Mouse (Mus musculus) midbrain, embryonic 10.5 days (tissue): Measurements from ENCODE around the gene Exog. TPM values are rescaled to one million over a fixed set of nuclear protein-coding genes. Genes with fewer than 3 reads are reported as not detected.

ENCODE experiments used
- DNase-seq: peaks from one replicate; pipeline ENCODE4 v3.0.0-alpha.2; 2017; ENCODE audit warnings: low spot score
- H3K27ac ChIP-seq: fragments of 300-500 bp; sonication (generic); replicated peaks from 2 replicates; pipeline ENCODE4 v1.5.1; 2016; ENCODE audit warnings: mild to moderate bottlenecking
- H3K27me3 ChIP-seq: fragments of 300-500 bp; sonication (generic); 2 replicates; pipeline ENCODE4 v1.6.1; 2016; ENCODE audit warnings: low read depth, mild to moderate bottlenecking; ENCODE audit not compliant: poor library complexity, severe bottlenecking
- H3K36me3 ChIP-seq: fragments of 300-500 bp; sonication (generic); 2 replicates; pipeline ENCODE4 v1.6.1; 2016; ENCODE audit warnings: mild to moderate bottlenecking, moderate library complexity
- H3K4me1 ChIP-seq: fragments of 300-500 bp; sonication (generic); 2 replicates; pipeline ENCODE4 v1.6.1; 2016
- H3K4me3 ChIP-seq: fragments of 300-500 bp; sonication (generic); 2 replicates; pipeline ENCODE4 v1.5.1; 2016; ENCODE audit warnings: mild to moderate bottlenecking, moderate library complexity
- H3K9me3 ChIP-seq: fragments of 300-500 bp; sonication (generic); replicated peaks from 2 replicates; pipeline ENCODE4 v1.6.1; 2016; ENCODE audit warnings: mild to moderate bottlenecking
- WGBS: fragments of 180-500 bp; shearing (Covaris S2); methylation state at CpG from one replicate; pipeline ENCODE4 v1.1.7; 2016; 5-methylcytosine and 5-hydroxymethylcytosine counted together
- polyA plus RNA-seq: library from polyadenylated mRNA; unstranded; fragments of >200 nt; fragmentation: Nextera tagmentation; extraction: Ambion mirVana; gene quantifications from 2 replicates; pipeline ENCODE4 v1.2.1, GENCODE M21; 2016

Gene Exog
- polyA plus RNA-seq, 1 experiment from 2014 or later = 36.5 TPM

DNA sequence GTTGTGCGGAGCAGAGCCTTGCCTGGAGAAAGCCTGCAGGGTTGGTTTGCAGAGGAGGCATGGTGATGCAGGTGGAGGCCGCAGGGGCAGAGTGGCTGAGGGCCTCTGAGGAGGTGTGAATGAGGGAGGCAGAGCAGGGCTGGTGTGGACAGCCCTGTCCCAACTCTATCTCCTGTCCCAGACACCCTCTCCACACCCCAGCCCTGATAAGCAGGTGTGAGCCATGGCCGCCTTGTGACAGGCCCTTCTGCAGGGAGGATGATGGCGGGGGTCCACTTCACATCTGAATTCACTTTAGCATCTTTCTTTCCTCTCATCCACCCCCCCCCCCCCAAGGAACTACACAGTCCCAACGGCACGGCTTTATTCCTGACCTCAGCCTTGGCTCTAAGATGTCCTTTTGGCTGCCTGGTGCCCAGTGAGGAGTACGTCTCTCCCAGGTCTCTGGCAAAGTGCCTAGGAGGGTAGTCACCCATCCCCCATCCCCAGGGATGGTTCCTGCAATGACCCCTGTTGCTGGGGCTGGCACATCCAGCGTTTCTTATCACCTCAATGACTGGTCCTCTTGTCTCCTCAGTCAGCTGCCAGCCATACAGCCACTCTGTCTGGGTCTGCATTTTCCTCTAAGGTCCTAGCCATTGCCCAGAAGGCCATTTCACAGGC lies 25.1 kb downstream of the Exog start:
- peaks cover 46% of the 10 kb centered on the region for H3K36me3 ChIP-seq
- 90% methylated on average over 8 of the region's 8 CpGs for WGBS

DNA sequence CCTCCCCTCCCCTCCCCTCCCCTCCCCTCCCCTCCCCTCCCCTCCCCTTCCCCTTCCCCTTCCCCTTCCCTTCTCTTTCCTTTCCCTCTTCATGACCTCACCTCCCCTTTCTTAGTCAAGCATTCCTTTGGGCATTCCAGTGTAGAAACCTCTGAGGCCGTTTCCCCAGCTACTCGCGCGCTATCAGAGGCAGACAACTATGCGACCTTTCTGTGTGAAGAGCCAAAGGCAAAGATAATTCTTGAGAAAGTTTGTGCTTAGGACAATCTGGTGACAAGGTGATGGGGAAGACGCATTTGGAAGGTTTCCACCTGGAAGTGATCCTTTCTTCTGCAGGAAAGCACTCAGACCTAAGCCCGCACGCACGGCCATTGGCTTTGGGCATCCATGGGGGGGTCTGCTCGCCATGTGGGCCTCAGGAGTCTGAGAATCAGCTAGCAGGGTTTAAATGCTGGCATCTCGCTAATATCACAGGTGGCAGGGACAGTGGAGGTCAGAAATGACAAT lies 27.7 kb downstream of the Exog start:
- 80% methylated on average over 11 of the region's 11 CpGs for WGBS
- H3K9me3 ChIP-seq = no peaks in the 10 kb centered on the region
- H3K4me3 ChIP-seq = no peak overlapping the region
- H3K27me3 ChIP-seq = peaks cover 12% of the 10 kb centered on the region
- no peak for DNase-seq
- peaks cover 21% of the 10 kb centered on the region for H3K36me3 ChIP-seq
- H3K27ac ChIP-seq = no peak overlapping the region
- H3K4me1 ChIP-seq = peaks cover 27% of the 10 kb centered on the region

More for the DNA sequence above, 25.1 kb downstream of the Exog start:
- Histone ChIP-seq H3K9me3 (no peaks in the 10 kb centered on the region), H3K4me3 (no peak overlapping the region), H3K4me1 (peaks cover 26% of the 10 kb centered on the region), H3K27ac (no peak overlapping the region), H3K27me3 (no peaks in the 10 kb centered on the region)
- no peak for DNase-seq

DNA sequence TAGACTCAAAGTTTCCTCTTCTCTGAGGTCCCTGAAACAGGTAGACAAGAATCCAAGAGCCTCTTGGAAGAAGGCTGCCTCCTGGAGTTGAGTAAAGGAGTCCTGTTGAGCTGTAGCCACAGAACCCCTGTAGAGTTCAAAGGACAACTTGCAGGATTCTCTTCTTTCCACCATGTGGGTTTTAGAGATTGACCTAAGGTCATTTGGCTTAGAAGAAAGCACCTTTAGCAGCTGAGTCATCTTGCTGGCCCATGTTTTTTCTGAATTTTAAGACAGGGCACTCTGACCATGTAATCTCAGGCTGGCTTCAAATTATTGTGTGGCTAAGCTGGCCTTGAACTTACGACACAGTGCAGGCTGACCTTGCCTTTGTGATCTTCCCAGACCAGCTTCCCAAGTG lies 28.3 kb downstream of the Exog start:
- Histone ChIP-seq H3K36me3 (peaks cover 16% of the 10 kb centered on the region), H3K9me3 (no peaks in the 10 kb centered on the region), H3K27ac (no peak overlapping the region), H3K4me3 (no peak overlapping the region), H3K27me3 (peaks cover 13% of the 10 kb centered on the region), H3K4me1 (peaks cover 27% of the 10 kb centered on the region)
- 87% methylated on average over 1 of the region's 1 CpGs for WGBS
- no peak for DNase-seq

DNA sequence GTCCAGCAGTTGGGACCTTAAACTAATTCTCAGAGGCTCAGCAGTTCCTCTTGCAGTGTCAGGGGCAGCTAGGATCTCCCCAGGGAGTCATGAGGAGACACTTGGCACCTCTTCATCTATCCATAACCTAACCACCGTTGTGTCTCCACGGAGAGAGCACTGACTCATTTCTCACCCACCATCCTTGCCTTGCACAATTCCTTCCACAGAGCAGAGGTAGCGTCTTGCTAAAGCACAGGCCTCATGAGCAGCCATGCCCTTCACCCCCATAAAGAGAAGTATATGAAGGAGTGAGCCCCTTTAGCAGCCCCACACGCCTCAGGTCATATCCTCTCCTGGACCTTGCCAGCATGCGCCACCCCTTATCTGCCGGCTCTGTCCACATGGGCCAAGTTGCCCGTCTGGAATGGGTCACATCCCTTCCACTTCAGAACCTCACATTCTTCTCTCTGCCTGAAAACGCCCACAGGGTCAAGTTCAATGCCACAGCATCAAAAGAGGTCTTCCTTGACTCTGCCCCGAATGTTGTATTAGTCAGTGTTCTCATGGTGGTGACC lies 28.9 kb downstream of the Exog start:
- peaks cover 27% of the 10 kb centered on the region for H3K4me1 ChIP-seq
- H3K27ac ChIP-seq = no peak overlapping the region

DNA sequence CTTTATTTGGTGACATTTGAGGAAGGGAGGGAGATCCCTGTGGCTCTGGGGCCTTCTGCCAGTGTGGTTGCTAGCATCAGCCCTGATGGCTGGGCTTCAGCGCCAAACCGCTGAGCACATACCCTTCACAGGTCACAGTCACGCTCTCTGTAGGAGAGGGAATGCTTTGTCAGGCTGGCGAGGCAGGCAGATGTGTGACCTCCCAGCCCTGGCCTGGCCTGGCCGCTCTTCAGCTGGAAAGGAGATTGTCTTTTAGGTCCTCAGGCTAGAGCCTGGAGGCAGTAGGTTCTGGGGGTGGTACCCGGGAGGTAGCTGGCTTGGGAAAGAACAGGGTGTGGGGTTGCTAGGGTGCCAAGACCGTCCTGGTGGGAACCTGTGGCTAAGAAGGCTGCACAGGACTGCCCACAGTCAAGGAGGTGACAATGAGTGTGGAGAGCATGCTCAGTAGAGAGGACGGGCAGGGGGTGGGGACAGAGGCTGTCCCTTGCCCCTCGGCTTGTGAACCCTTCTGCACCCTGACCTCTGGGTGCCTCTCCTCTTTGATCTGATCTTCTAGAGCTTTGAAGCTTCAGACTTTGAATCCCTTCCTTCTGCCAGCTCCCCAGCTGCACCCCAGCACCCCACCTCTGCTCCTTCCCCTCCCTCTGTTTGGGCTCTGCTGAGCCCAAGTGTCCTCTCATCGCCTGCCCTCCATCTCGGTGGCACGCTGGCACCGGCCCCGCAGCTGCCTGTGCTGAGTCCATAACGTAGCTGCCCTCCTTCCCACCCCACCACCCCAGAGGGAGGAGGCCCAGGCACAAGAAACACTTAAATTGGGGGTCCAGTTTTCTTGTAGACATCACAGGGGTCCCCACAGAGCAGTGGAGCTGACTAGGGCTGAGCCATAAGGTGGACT lies 30.2 kb downstream of the Exog start:
- peaks cover 20% of the 10 kb centered on the region for H3K27me3 ChIP-seq
- H3K9me3 ChIP-seq = no peaks in the 10 kb centered on the region
- H3K36me3 ChIP-seq = peaks cover 6% of the 10 kb centered on the region
- H3K4me3 ChIP-seq = no peak overlapping the region
- no peak for DNase-seq
- H3K27ac ChIP-seq = no peak overlapping the region; the same call in 1 of the 2 replicates
- 64% methylated on average over 15 of the region's 15 CpGs for WGBS
- H3K4me1 ChIP-seq = peaks cover 31% of the 10 kb centered on the region

More for the DNA sequence above, 28.9 kb downstream of the Exog start:
- no peaks in the 10 kb centered on the region for H3K9me3 ChIP-seq
- H3K4me3 ChIP-seq = no peak overlapping the region
- peaks cover 12% of the 10 kb centered on the region for H3K36me3 ChIP-seq
- no peak for DNase-seq
- WGBS = 89% methylated on average over 9 of the region's 9 CpGs
- peaks cover 20% of the 10 kb centered on the region for H3K27me3 ChIP-seq

DNA sequence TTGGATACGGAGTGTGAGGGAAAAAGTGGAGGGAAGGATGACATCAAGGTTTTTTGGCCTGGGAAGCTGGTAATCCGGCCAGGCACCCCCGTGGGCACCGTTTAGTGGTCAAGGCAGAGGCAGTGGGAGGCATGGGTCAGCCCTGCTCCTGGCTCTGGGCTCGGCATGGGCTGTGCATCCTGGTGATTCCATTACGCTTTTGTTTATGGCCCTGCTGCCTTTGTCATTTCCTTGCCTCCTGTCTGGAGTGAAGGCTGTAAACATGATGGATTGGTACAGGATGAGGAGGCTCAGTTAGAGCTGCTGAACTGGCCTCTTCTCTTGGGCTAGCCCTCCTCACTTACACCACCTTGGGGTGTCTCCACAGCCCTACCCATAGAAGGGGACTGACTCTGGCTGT lies 33.0 kb downstream of the Exog start:
- 76% methylated on average over 6 of the region's 6 CpGs for WGBS

DNA sequence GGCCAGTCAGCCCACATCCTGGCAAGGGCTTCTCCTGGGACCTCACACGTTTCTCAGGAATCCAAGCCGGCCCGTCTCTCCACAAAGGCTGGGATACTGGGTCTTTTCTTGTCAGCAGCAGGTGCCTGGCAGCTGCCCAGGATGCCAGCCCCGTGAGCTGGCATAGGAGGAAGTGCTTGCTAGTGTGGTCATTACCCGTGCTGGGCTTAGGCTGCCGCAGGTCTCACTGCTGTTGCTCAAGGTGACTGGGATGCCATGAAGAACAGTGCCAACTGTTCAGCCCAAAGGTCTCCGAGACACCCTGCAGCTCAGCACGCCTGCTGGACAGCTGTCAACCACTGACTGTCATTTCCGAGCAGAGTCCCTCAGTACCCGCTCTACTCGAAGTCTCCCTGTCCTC lies 33.6 kb downstream of the Exog start:
- Histone ChIP-seq H3K4me3 (no peak overlapping the region), H3K4me1 (peaks cover 25% of the 10 kb centered on the region), H3K27me3 (peaks cover 30% of the 10 kb centered on the region), H3K36me3 (no peaks in the 10 kb centered on the region), H3K27ac (no peak overlapping the region), H3K9me3 (no peaks in the 10 kb centered on the region)
- 89% methylated on average over 11 of the region's 11 CpGs for WGBS
- no peak for DNase-seq

More for the DNA sequence above, 33.0 kb downstream of the Exog start:
- no peak for DNase-seq
- H3K4me3 ChIP-seq = no peak overlapping the region
- no peaks in the 10 kb centered on the region for H3K36me3 ChIP-seq
- no peaks in the 10 kb centered on the region for H3K9me3 ChIP-seq
- H3K4me1 ChIP-seq = peaks cover 27% of the 10 kb centered on the region
- no peak overlapping the region for H3K27ac ChIP-seq
- H3K27me3 ChIP-seq = peaks cover 27% of the 10 kb centered on the region

DNA sequence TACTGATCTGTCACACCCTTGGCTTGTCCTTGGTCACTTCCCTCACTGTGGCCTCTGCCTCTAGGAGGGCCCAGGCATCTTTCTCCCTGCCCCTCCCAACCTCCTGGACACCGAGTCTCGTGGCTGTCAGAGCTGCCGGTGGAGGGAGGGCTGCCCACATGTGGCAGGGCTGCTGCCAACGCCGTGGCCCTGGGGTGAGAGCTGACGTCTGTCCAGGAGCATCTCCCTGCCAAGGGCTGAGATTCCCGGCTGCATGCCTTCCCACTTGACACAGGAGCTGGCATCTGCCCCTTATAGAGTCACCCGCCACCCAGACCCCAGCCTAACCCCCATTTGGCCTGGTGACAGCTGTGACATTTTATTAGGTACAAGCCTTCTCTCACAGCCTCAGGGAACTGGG lies 34.6 kb downstream of the Exog start:
- peaks cover 27% of the 10 kb centered on the region for H3K4me1 ChIP-seq
- H3K36me3 ChIP-seq = no peaks in the 10 kb centered on the region
- no peak for DNase-seq
- H3K27me3 ChIP-seq = peaks cover 35% of the 10 kb centered on the region
- H3K9me3 ChIP-seq = no peaks in the 10 kb centered on the region
- WGBS = 77% methylated on average over 8 of the region's 8 CpGs
- no peak overlapping the region for H3K4me3 ChIP-seq
- no peak overlapping the region for H3K27ac ChIP-seq

DNA sequence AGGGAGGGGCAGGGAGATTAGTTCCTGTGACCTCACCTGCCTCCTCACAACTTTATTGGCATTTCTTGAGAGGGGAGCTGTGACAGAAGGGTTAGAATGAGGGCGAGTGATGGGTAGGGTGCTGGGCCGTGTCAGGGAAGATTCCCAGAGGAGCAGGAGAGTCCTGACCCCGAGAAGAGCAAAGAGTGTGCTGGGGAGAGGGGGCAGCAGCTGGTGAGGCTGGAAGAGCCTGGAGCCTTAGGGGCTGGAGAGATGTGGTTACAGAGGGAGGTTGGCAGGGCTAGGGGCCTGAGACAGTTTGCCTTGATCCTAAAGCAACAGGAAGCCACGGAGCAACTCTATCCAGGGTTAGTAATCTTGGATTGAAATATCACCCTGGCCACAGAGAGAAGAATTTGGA lies 36.9 kb downstream of the Exog start:
- Histone ChIP-seq H3K9me3 (no peaks in the 10 kb centered on the region), H3K4me1 (peaks cover 16% of the 10 kb centered on the region), H3K4me3 (no peak overlapping the region), H3K27me3 (peaks cover 23% of the 10 kb centered on the region), H3K36me3 (no peaks in the 10 kb centered on the region), H3K27ac (no peak overlapping the region)
- no peak for DNase-seq
- WGBS = 80% methylated on average over 4 of the region's 4 CpGs

DNA sequence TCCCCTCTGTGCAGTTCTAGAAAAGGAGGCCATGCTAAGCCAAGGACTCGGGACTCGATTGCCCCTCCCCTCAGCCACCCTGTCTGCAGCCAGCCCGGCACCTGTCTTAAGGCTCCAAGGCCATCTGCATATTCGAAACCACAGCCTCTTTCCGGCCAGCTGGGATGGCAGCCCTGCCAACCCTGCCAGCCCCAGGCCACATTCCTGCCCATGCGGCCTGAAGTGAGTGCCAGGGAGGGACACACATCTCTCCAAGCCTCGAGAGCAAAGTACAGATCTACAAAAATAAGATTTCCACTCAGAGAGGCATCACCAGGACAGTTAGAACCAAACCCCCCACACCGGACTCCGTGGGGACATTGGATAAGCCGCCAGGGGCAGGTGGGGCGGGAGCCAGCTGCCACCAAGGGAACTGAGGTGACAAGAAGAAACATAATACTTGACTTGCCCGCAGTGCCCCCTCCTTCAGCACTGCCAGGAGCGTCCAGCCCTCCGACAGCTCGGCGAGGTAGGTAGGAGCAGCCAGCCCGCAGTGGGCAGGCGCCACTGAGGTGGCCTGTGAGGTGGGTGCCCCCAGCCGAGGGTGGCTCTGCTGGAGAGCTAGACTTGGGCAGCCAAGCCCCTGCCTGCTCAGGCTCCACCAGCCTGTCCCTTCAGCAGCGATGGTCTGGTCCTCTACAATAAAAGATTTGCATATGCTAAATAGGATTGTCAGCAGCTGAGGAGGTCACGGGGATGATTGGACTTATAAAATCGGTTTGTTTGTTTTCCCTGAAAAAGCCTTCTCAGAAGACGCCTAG lies 39.0 kb downstream of the Exog start:
- WGBS = 59% methylated on average over 23 of the region's 23 CpGs
- Histone ChIP-seq H3K36me3 (no peaks in the 10 kb centered on the region), H3K4me3 (no peak overlapping the region), H3K4me1 (peaks cover 16% of the 10 kb centered on the region), H3K27me3 (peaks cover 15% of the 10 kb centered on the region; the same call in 1 of the 2 replicates), H3K27ac (no peak overlapping the region), H3K9me3 (no peaks in the 10 kb centered on the region)
- no peak for DNase-seq

DNA sequence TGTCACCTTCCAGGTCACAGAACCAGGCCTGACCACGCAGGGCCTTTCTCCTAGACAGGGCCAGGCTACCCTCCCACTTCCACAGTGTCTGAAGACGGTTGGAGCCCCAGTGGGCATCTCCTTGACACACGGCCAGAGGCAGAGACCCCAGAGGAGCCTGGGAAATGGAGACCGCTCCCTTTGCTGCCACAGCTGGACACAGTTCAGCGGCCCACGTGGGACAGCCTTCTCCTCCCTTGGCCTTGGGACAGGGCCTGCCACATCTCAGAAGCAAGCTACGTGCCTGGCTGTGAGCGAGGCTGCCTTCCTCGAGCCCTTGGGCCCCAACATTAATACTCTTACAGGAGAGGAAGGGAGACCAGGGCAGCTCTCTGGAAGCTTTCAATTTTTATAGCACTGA lies 39.7 kb downstream of the Exog start:
- H3K27me3 ChIP-seq = peaks cover 15% of the 10 kb centered on the region; the same call in 1 of the 2 replicates
- H3K9me3 ChIP-seq = no peaks in the 10 kb centered on the region
- no peak for DNase-seq
- H3K36me3 ChIP-seq = no peaks in the 10 kb centered on the region
- no peak overlapping the region for H3K4me3 ChIP-seq
- peaks cover 12% of the 10 kb centered on the region for H3K4me1 ChIP-seq
- WGBS = 72% methylated on average over 9 of the region's 9 CpGs
- no peak overlapping the region for H3K27ac ChIP-seq

DNA sequence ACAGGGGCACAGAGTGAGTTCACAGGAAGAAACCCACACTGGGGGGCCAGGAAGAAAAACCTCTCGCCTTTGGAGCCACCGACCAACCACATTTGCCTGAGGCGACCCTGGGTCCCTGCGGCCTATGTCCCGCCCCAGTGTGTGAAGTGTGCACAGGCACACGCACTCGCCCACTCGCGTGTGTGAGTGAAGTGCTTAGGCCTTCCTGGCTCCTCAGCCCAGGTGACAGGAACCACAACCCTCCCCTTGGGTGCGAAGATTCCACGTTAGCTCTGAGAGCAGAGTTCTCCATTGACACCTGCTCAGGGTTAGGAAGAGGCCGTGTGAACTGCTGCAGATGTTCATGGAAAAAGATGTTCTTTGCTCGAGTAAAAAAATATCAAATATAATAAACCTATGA lies 40.1 kb downstream of the Exog start:
- WGBS = 95% methylated on average over 13 of the region's 13 CpGs
- no peaks in the 10 kb centered on the region for H3K9me3 ChIP-seq
- no peaks in the 10 kb centered on the region for H3K36me3 ChIP-seq
- DNase-seq = no peak
- peaks cover 15% of the 10 kb centered on the region; the same call in 1 of the 2 replicates for H3K27me3 ChIP-seq
- no peak overlapping the region for H3K4me3 ChIP-seq
- H3K27ac ChIP-seq = no peak overlapping the region
- H3K4me1 ChIP-seq = peaks cover 9% of the 10 kb centered on the region
